Mouse (Mus musculus) liver, adult 2 months (tissue): Measurements from ENCODE around the gene Dnajc16. TPM values are rescaled to one million over a fixed set of nuclear protein-coding genes. Genes with fewer than 3 reads are reported as not detected.

Experiments
- DNase-seq: peaks from one replicate; pipeline ENCODE4 v3.0.0-alpha.2; 2011; ENCODE audit warnings: low read depth, low spot score; ENCODE audit errors: extremely low read depth
- H3K27ac ChIP-seq: fragments of 200-500 bp; replicated peaks from 2 replicates; pipeline ENCODE4 v1.5.1; 2012; ENCODE audit warnings: low read depth, mild to moderate bottlenecking, control low read depth, inconsistent platforms, low read length; ENCODE audit not compliant: insufficient read depth
- H3K27me3 ChIP-seq: fragments of 200-500 bp; 2 replicates; pipeline ENCODE4 v1.6.1; 2012; ENCODE audit warnings: mild to moderate bottlenecking, moderate library complexity, low read length, inconsistent platforms; ENCODE audit not compliant: control insufficient read depth, insufficient read depth
- H3K36me3 ChIP-seq: fragments of 200-500 bp; 2 replicates; pipeline ENCODE4 v1.6.1; 2012; ENCODE audit warnings: low read length, inconsistent platforms; ENCODE audit not compliant: control insufficient read depth, insufficient read depth
- H3K4me1 ChIP-seq: fragments of 200-500 bp; 2 replicates; pipeline ENCODE4 v1.6.1; 2011; ENCODE audit warnings: low read length; ENCODE audit not compliant: control insufficient read depth, insufficient read depth
- H3K4me3 ChIP-seq: fragments of 200-500 bp; 2 replicates; pipeline ENCODE4 v1.5.1; 2011; ENCODE audit warnings: low read depth, mild to moderate bottlenecking, control low read depth, low read length, moderate library complexity; ENCODE audit not compliant: insufficient read depth
- H3K79me2 ChIP-seq: fragments of 200-500 bp; 2 replicates; pipeline ENCODE4 v1.6.1; 2012; ENCODE audit warnings: inconsistent platforms, mild to moderate bottlenecking, low read length, moderate library complexity; ENCODE audit not compliant: control insufficient read depth, insufficient read depth
- H3K9ac ChIP-seq: fragments of 200-500 bp; 2 replicates; pipeline ENCODE4 v1.6.1; 2012; ENCODE audit warnings: low read depth, mild to moderate bottlenecking, control low read depth, inconsistent platforms, low read length
- CTCF ChIP-seq: fragments of 200-500 bp; IDR thresholded peaks from 2 replicates; pipeline ENCODE4 v1.5.1; 2011; ENCODE audit warnings: low read depth, low read length, control low read depth
- POLR2A ChIP-seq: fragments of 200-500 bp; IDR thresholded peaks from 2 replicates; pipeline ENCODE4 v1.6.1; 2011; ENCODE audit warnings: low read length, control low read depth; ENCODE audit not compliant: insufficient read depth; ENCODE audit errors: extremely low read depth
- WGBS: fragments of 180-500 bp; shearing (Covaris S2); methylation state at CpG from one replicate; pipeline ENCODE4 v1.1.7; 2018; 5-methylcytosine and 5-hydroxymethylcytosine counted together
- polyA plus RNA-seq: library from polyadenylated mRNA; depleted of rRNA; stranded (reverse); fragments of >200 nt; gene quantifications from 2 replicates; pipeline ENCODE4 v1.2.3, GENCODE M21; 2012
- total RNA-seq: library from RNA; depleted of rRNA; stranded (reverse); fragments of >200 nt; gene quantifications from 2 replicates; pipeline ENCODE4 v1.2.3, GENCODE M21; 2014

The Dnajc16 gene
- total and polyA plus RNA-seq, 2 experiments, result 3.8 to 5.6 TPM

- no peak for DNase-seq
- peak overlapping the region; percentile 96 for H3K4me3 ChIP-seq
- peaks cover 31% of the 10 kb centered on the region for H3K4me1 ChIP-seq
- no peaks in the 10 kb centered on the region for H3K27me3 ChIP-seq
- peaks cover 10% of the 10 kb centered on the region; the same call in 1 of the 2 replicates for H3K36me3 ChIP-seq
- H3K79me2 ChIP-seq, result peaks cover 12% of the 10 kb centered on the region
- no peak for TF ChIP-seq CTCF
- no peak for TF ChIP-seq POLR2A
- H3K9ac ChIP-seq, result peak overlapping the region; percentile 80
- H3K27ac ChIP-seq, result peak overlapping the region; percentile 85
- WGBS, result 2% methylated on average over 5 of the region's 5 CpGs
Observed at GRCm38 (mm10) chr4:141794152-141794535, 3.4 kb upstream of the Dnajc16 start.

GRCm38 (mm10) chr4:141793282-141794151 is 2.8 kb upstream of the Dnajc16 start, which contains the start of gene Casp9:
TSS of gene Casp9 (plus strand) at chr4:141793612.
- DNase-seq, result peak; percentile 88
- peaks cover 12% of the 10 kb centered on the region for H3K79me2 ChIP-seq
- peaks cover 10% of the 10 kb centered on the region; the same call in 1 of the 2 replicates for H3K36me3 ChIP-seq
- peaks cover 31% of the 10 kb centered on the region for H3K4me1 ChIP-seq
- under 1% methylated on average over 77 of the region's 80 CpGs for WGBS
- no peaks in the 10 kb centered on the region for H3K27me3 ChIP-seq
- peak within 1 kb of the TSS; percentile 96 for H3K4me3 ChIP-seq
- H3K9ac ChIP-seq, result peak within 1 kb of the TSS; percentile 80
- H3K27ac ChIP-seq, result peak within 1 kb of the TSS; percentile 85
- TF ChIP-seq CTCF, result no peak
- TF ChIP-seq POLR2A, result peak; percentile 72

GRCm38 (mm10) chr4:141792554-141793281 is 2.0 kb upstream of the Dnajc16 start:
- Histone ChIP-seq H3K79me2 (peaks cover 12% of the 10 kb centered on the region), H3K4me3 (peak overlapping the region; percentile 26), H3K27ac (peak overlapping the region; percentile 78), H3K36me3 (peaks cover 8% of the 10 kb centered on the region; the same call in 1 of the 2 replicates), H3K4me1 (peaks cover 31% of the 10 kb centered on the region), H3K9ac (peak overlapping the region; percentile 63), H3K27me3 (no peaks in the 10 kb centered on the region)
- 8% methylated on average over 10 of the region's 10 CpGs for WGBS
- no peak for TF ChIP-seq POLR2A
- TF ChIP-seq CTCF, result no peak
- DNase-seq, result peak; percentile 66

- WGBS, result 26% methylated on average over 8 of the region's 8 CpGs
- Histone ChIP-seq H3K79me2 (peaks cover 9% of the 10 kb centered on the region), H3K4me3 (no peak overlapping the region), H3K9ac (no peak overlapping the region), H3K27ac (peak overlapping the region; percentile 78), H3K27me3 (no peaks in the 10 kb centered on the region), H3K4me1 (peaks cover 31% of the 10 kb centered on the region), H3K36me3 (peaks cover 4% of the 10 kb centered on the region; the same call in 1 of the 2 replicates)
- DNase-seq, result peak; percentile 89
- TF ChIP-seq CTCF (no peak), POLR2A (no peak)
Observed at GRCm38 (mm10) chr4:141791951-141792350, 1.2 kb upstream of the Dnajc16 start.

GRCm38 (mm10) chr4:141791486-141791885 is 755 bp upstream of the Dnajc16 start:
- TF ChIP-seq POLR2A (no peak), CTCF (no peak)
- DNase-seq, result no peak
- H3K27ac ChIP-seq, result peak overlapping the region; percentile 82
- WGBS, result 47% methylated on average over 7 of the region's 7 CpGs
- peaks cover 7% of the 10 kb centered on the region for H3K79me2 ChIP-seq
- H3K36me3 ChIP-seq, result no peaks in the 10 kb centered on the region
- no peaks in the 10 kb centered on the region for H3K27me3 ChIP-seq
- no peak overlapping the region for H3K4me3 ChIP-seq
- H3K4me1 ChIP-seq, result peaks cover 28% of the 10 kb centered on the region
- no peak overlapping the region; the same call in 1 of the 2 replicates for H3K9ac ChIP-seq
